Mouse (Mus musculus) left cerebral cortex, adult 8-10 months (tissue): ENCODE measurements at regions not wholly inside any gene's neighbourhood (a gene's known extent, or its start where the extent isn't known, plus 50 kb on each side); places are given as distances from the start of the nearest gene placed in this dataset.
"Not testable (repeated sequence)": the region's sequence is repeated elsewhere in the genome, so short reads cannot be mapped to it uniquely, and the experiment has no call there.

ENCODE experiments used
- DNase-seq, 2 experiments: peaks; one replicate each; pipeline ENCODE4 v3.0.0; 2022; ENCODE audit warnings: low spot score in 2 of 2

- no peak for DNase-seq
Measured at GRCm38 (mm10) chr16:55758707-55759067, 80.0 kb downstream of the Nfkbiz start.

DNA sequence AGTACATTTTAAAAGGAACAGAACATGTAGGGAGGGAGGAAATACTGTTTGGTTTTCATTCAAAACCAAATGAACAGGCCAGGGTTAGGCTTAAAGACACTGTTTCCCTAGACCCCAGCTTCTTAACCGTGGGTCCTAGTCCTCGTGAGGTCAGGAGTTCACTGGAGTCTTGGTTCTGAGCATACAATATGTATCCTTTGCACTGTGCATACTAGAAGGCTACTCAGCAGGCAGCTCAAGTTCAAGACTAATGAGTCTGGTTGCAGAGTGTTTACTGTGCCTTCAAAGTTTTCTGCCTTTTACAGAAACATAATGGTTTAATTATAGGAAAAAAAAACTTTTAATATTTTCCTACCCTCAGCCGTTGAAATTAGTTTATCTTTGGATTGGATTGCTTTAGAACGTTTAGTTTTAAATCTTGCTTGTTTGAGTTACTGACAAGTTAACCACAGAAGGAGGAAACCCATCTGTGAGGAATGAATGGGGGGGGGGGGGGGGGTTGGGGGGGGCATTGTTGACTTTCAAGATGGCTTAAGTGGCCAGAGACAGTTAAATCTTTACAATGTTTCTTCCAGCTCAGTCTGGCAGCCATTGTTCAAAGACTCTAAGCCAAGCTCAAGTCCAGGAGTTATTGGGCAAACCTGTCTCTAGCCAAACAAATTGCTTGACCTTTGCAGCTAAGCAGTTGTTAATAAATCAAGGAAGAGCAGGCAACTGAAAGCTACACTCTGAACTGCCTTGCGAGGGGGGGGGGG lies 80.6 kb downstream of the Nfkbiz start:
- no peak for DNase-seq

DNA sequence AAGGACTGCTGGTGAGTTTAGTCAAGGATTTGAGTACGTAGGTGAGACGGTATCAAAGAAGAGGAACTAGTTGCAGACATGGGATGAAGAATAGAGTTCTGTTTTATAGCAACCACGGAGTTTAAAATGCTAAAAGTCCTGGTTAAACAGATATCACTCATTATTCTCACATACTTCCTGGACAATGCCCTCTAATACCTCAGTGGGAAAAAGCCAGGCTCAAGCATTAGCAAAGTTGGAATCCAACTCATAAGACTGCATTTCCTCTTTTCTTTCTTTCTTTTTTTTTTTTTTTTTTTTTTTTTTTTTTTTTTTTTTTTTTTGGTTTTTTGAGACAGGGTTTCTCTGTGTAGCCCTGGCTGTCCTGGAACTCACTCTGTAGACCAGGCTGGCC lies 81.3 kb downstream of the Nfkbiz start:
- DNase-seq: not testable (repeated sequence)

- no peak for DNase-seq
Measured at GRCm38 (mm10) chr16:55756764-55757421, 81.8 kb downstream of the Nfkbiz start.

DNA sequence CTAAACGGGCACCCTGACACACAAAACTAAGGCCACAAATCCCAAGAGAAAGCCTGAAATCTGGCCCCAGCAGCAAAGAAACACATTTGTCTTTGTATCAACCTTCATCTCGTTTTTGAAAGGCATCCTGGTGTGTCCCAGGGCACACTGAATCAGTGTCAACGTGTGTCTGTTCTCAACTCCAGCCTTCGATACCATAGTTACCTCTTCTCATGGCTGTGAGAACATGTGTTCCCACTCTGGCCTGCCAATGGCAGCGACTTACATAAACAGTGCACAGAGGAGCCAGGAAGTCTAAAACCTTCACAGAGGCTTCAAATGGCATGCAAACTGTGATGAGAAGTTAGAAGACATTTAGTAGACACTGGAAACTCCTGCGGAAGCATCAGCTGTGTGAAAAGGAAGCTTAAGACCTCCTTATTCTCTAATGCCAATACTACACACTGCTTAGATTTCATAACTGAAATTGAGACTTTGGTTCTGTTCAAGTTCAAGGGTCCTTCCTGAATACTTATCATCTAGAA lies 83.3 kb downstream of the Nfkbiz start:
- no peak for DNase-seq

- no peak for DNase-seq
Measured at GRCm38 (mm10) chr16:55754092-55754763, 84.5 kb downstream of the Nfkbiz start.

DNA sequence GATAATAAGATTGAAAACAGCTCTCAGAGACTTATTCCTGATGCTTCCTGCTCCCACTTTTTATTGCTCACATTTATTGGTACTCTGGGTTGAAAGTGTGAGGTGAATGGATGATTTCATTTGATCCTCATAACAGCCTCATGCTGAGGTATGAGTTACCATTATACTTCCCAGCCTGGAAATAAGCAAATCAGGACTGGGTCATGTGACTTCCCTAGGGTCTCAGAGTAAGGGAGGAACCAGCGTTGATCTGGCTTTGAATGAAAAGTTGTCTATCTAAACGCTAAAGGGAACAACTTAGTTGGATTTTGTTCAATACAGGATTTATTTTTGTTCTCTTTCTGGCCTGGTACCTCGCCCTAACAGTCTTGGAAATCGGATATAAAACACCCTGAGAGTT lies 85.3 kb downstream of the Nfkbiz start:
- no peak for DNase-seq

- DNase-seq: no peak
Measured at GRCm38 (mm10) chr16:55747250-55747649, 91.4 kb downstream of the Nfkbiz start.

GRCm38 (mm10) chr16:55746159-55746558 lies 92.5 kb downstream of the Nfkbiz start:
- no peak for DNase-seq

GRCm38 (mm10) chr16:55745094-55745493 lies 93.6 kb downstream of the Nfkbiz start:
- no peak for DNase-seq

GRCm38 (mm10) chr16:55741099-55741863 lies 97.4 kb downstream of the Nfkbiz start:
- DNase-seq: no peak

DNA sequence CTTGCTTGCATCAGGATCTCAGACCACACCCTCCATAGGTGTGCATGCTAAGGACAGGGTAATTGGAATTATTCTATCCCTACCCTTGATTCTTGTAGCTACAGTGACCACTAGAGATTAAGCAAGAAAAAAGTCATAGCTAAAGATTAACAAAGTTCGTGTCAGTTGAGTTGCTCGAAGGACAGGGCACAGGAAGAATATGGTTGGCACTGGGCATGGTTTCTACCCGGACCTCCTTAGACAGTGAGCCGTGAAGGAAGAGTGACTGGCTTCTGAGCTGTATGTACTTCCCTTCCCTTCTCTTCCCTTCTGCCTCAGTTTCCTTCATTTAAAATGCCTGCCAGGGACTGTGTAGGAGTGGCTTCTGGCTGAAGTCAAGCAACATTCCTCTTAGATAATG lies 100.0 kb downstream of the Nfkbiz start:
- DNase-seq: no peak

DNA sequence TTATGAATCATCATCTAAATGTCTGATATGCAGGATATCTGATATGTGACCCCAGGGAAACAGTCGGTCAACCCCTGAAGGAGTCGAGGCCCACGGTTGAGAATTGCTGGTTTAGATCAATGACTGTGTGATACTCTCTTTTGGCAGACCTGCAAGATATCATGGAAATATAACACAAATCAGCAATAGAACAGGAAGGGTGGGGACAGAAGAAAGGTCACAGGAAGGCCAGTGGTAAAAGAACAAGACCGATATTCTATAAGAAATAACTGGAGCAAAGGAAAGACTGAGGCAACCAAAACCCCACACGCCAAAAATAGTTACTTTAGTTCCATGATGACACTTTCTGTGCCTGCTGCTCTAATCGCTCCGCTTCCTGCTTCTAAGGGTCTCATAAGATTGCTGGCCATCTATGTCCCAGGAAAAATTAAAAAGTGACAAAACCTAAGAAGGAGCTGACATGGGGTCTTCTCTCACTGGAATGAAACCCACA lies 103.2 kb downstream of the Nfkbiz start:
- no peak for DNase-seq

- DNase-seq: no peak
Measured at GRCm38 (mm10) chr16:55734301-55734700, 104.4 kb downstream of the Nfkbiz start.

DNA sequence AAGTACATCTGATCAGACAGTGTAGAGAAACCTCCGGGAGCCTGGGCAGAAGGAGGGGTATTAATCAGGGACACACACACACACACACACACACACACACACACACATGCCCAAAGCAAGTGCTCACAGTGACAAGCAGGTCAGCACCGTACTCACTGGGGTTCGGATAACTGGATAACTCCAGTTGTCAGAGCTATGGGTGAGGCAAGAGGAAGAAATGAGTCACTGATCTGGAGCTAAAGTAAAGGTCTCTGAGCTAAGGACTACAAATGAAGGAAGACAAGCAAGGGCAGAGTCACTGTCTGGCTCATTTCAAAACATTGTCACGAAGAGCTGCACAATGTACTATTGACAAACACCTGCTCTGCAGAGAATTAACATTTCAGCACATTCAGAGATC lies 104.9 kb downstream of the Nfkbiz start:
- DNase-seq: no peak

- DNase-seq: no peak
Measured at GRCm38 (mm10) chr16:55731003-55731402, 107.7 kb downstream of the Nfkbiz start.

DNA sequence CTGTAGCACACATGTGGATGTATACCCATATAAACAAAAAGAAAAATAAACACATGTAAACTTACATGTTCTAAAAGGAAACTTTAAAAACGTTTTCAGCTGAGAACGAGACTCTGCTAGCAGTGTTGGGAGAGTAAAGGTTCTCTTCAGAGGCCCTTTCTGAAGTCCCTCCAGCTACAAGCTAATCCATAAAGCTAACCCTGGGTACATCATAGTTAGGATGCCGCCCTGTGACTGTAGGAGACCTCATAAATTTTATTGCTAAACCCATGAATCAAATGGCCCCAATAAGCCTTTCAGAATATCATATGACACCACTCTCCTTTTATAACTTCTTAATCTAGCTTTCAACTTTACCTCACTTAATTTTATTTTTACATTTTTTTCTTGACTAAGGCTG lies 112.2 kb downstream of the Nfkbiz start:
- DNase-seq: no peak

DNA sequence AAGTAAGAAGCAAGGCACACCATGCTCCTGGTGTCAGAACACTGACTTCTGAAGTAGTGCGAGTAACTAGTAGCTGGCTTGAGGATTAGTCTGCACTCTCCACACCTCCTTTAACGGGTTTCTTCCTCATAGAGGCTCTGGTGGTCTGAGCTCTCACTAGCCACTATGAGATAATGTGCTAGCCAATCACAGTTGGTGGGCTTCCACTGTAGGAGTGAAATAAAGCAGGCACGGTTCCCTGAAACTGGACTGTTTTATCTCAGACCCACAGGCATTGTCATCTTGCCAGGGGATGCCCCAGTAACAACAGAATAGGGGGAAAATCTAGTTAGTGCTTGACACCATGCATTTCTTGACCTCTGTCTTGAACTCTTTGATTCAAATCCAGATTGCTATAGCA lies 118.3 kb downstream of the Nfkbiz start:
- DNase-seq: no peak

DNA sequence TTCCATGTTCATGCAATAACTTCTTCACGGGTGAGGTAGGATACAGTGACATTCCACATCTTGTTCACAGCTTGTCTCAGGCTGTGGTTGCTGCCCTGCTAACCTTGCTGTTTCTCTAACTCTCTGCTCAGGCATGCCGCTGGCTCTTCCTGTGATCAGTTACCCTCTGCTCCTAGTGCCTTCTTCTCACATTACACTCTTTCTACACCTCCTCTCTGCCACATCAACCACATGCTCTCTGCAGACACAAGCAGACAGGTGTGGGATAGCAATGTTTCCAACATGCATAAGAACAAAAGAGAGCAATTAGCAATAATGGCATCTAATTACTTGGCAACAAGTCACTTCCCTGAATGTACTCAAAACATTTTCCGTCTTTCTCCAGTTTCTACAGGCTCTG lies 128.7 kb downstream of the Nfkbiz start:
- no peak for DNase-seq

DNA sequence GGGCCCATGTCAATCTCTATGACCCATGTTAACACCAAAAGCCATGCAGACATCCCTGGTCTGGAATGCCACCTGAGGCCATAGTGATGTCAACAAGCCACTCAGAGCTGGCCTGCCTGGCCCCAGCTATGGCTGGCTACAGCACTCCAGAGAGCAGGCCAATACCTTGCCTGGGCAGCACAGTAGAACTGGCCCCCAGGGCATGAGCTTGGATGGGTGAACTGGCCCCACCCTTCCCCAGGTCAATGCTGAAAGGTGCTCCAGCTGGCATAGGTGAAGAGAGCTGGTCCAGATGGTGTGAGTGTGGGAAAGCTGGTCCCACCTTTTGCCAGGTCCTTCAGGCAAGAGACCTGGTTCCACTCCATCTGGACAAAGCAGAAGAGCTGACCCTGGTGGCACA lies 132.2 kb downstream of the Nfkbiz start:
- DNase-seq: no peak

- no peak for DNase-seq
Measured at GRCm38 (mm10) chr16:55698489-55698892, 140.2 kb downstream of the Nfkbiz start.

DNA sequence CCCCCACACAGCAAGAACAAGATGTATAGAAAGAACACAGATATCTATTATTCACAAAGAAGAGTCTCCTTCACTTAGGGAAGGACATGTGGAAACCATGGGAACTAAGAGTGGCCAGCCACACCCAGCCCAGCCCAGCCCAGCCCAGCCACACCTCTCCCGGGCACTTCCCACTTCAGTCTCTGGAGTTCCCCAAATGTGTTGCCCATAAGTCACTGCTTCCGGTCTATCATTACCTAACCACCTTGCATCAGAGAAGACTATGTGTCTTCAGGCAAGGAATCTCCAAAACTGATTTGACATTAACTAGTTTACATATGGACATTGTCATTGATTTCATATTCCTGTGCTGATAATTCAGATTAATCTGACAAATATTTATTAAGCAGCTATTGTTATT lies 147.6 kb downstream of the Nfkbiz start:
- no peak for DNase-seq
